Mouse (Mus musculus) left cerebral cortex, adult 8-10 months (tissue): ENCODE results near the gene Pafah1b1. TPM values are rescaled to one million over a fixed set of nuclear protein-coding genes. Genes with fewer than 3 reads are reported as not detected.

Experiments
- DNase-seq, 2 experiments: peaks; one replicate each; pipeline ENCODE4 v3.0.0; 2022; ENCODE audit warnings: low spot score in 2 of 2
- total RNA-seq, 4 experiments: library from RNA; stranded (reverse); gene quantifications; 2 replicates each; pipeline ENCODE4 v1.2.4; 2022

The Pafah1b1 gene
- total RNA-seq, 4 experiments from 2014 or later: 355 to 437 (median 395) TPM

- DNase-seq: no peak
These were observed 60.2 kb downstream of the Pafah1b1 start for GRCm38 (mm10) chr11:74664279-74664678.

- no peak for DNase-seq
These were observed 62.2 kb downstream of the Pafah1b1 start for GRCm38 (mm10) chr11:74662221-74662620.

GRCm38 (mm10) chr11:74661641-74662040 is 62.8 kb downstream of the Pafah1b1 start:
- DNase-seq: no peak

GRCm38 (mm10) chr11:74660336-74660735 is 64.1 kb downstream of the Pafah1b1 start:
- no peak for DNase-seq

GRCm38 (mm10) chr11:74655941-74656340 is 68.5 kb downstream of the Pafah1b1 start:
- DNase-seq: no peak

- no peak for DNase-seq
These were observed 71.1 kb downstream of the Pafah1b1 start for GRCm38 (mm10) chr11:74653385-74653784.

GRCm38 (mm10) chr11:74652791-74653191 is 71.7 kb downstream of the Pafah1b1 start:
- DNase-seq: no peak

- DNase-seq: no peak
These were observed 73.8 kb downstream of the Pafah1b1 start for GRCm38 (mm10) chr11:74650576-74651100.

- DNase-seq: no peak
These were observed 74.6 kb downstream of the Pafah1b1 start for GRCm38 (mm10) chr11:74649647-74650551.

- peak; percentile 97 to 99 for DNase-seq
These were observed 75.3 kb downstream of the Pafah1b1 start, which contains the start of gene Cluh for GRCm38 (mm10) chr11:74649095-74649646. Gene Cluh (plus strand): TSS chr11:74649495.

- DNase-seq: no peak
These were observed 75.8 kb downstream of the Pafah1b1 start for GRCm38 (mm10) chr11:74648676-74649075.

- no peak for DNase-seq
These were observed 76.5 kb downstream of the Pafah1b1 start for GRCm38 (mm10) chr11:74647966-74648365.

GRCm38 (mm10) chr11:74639628-74640027 is 84.8 kb downstream of the Pafah1b1 start:
- no peak for DNase-seq

GRCm38 (mm10) chr11:74638791-74639411 is 85.6 kb downstream of the Pafah1b1 start:
- DNase-seq: no peak

GRCm38 (mm10) chr11:74637971-74638790 is 86.3 kb downstream of the Pafah1b1 start:
- DNase-seq: peak; percentile 53 to 75

GRCm38 (mm10) chr11:74637486-74637885 is 87.0 kb downstream of the Pafah1b1 start:
- DNase-seq: no peak

- no peak for DNase-seq
These were observed 89.8 kb downstream of the Pafah1b1 start for GRCm38 (mm10) chr11:74634490-74635275.

- no peak for DNase-seq
These were observed 92.3 kb downstream of the Pafah1b1 start for GRCm38 (mm10) chr11:74631880-74632789.

GRCm38 (mm10) chr11:74627481-74627880 is 97.0 kb downstream of the Pafah1b1 start:
- no peak for DNase-seq
